Mouse (Mus musculus) C2C12 (cell line): ENCODE measurements around the gene Akna. TPM values are rescaled to one million over a fixed set of nuclear protein-coding genes. Genes with fewer than 3 reads are reported as not detected.
A peak's percentile ranks its signal among the peaks of the same experiment; 100 is the strongest.

ENCODE experiments used
- H3K27me3 ChIP-seq: one replicate; pipeline ENCODE4 v1.6.1; 2011; ENCODE audit not compliant: control insufficient read depth, insufficient read depth, insufficient read length
- H3K36me3 ChIP-seq: one replicate; pipeline ENCODE4 v1.6.1; 2011; ENCODE audit not compliant: control insufficient read depth, insufficient read depth
- H3K4me3 ChIP-seq: one replicate; pipeline ENCODE4 v1.5.1; 2011; ENCODE audit warnings: mild to moderate bottlenecking, control low read depth; ENCODE audit not compliant: poor library complexity, insufficient read depth, severe bottlenecking
- H3K79me2 ChIP-seq: one replicate; pipeline ENCODE4 v1.6.1; 2011; ENCODE audit not compliant: control insufficient read depth, insufficient read depth
- H3K79me3 ChIP-seq: one replicate; pipeline ENCODE4 v1.6.1; 2011; ENCODE audit warnings: low read depth, control low read depth
- H3ac ChIP-seq: one replicate; pipeline ENCODE3; 2011; ENCODE audit warnings: low read depth; ENCODE audit not compliant: control insufficient read depth, insufficient read length
- CEBPB ChIP-seq: IDR thresholded peaks from one replicate; pipeline ENCODE4 v1.6.1; 2011; ENCODE audit warnings: low read depth, mild to moderate bottlenecking, control low read depth, moderate library complexity
- CTCF ChIP-seq: IDR thresholded peaks from one replicate; pipeline ENCODE4 v1.5.1; 2011; ENCODE audit not compliant: control insufficient read depth, insufficient read depth, insufficient read length
- FOSL1 ChIP-seq: IDR thresholded peaks from one replicate; pipeline ENCODE4 v1.8.0; 2011; ENCODE audit warnings: mild to moderate bottlenecking, low read length; ENCODE audit not compliant: poor library complexity, insufficient read depth, severe bottlenecking
- MAX ChIP-seq: IDR thresholded peaks from one replicate; pipeline ENCODE4 v1.6.1; 2011; ENCODE audit warnings: mild to moderate bottlenecking, control low read depth
- MYOD1 ChIP-seq: IDR thresholded peaks from one replicate; pipeline ENCODE4 v1.6.1; 2011; ENCODE audit warnings: low read depth; ENCODE audit not compliant: control insufficient read depth, insufficient read length
- MYOG ChIP-seq: IDR thresholded peaks from one replicate; pipeline ENCODE4 v1.6.1; 2011; ENCODE audit not compliant: control insufficient read depth, insufficient read length; ENCODE audit errors: extremely low read depth
- USF1 ChIP-seq: IDR thresholded peaks from one replicate; pipeline ENCODE4 v1.6.1; 2011; ENCODE audit warnings: low read depth, mild to moderate bottlenecking, control low read depth, moderate library complexity
- polyA plus RNA-seq: library from polyadenylated mRNA; unstranded; fragments of >200 nt; fragmentation: generic; extraction: Trizol; gene quantifications from one replicate; pipeline ENCODE4 v1.2.1, GENCODE M21; 2012; ENCODE audit warnings: missing spikeins

The Akna gene
- polyA plus RNA-seq, 1 experiment = 1.3 TPM

DNA sequence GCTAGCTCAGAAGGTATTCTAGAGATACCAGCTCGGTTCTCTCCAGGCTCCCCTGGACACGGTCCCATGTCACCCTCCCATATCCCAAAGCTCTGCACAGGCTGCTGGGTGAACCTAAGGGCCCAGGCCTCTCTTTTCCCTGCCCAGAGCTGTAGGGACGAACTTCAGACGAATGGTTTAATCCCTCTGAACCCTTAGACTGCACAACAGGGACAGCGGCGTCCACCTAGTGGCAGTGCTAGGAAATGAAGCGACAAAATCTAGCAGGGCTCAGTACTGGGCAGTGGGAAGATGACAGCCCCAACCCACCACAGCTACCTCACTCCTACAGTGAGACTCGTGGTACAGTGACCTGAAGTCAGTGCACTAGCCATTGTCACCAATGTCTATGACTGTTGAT is 5.5 kb upstream of the Akna start:
- TF ChIP-seq USF1 = no peak
- TF ChIP-seq CEBPB = no peak
- TF ChIP-seq CTCF = peak; percentile 70
- TF ChIP-seq MYOG = no peak
- no peak for TF ChIP-seq MYOD1
- TF ChIP-seq MAX = no peak
- TF ChIP-seq FOSL1 = no peak
- Histone ChIP-seq H3ac (no peak overlapping the region), H3K79me2 (no peaks in the 10 kb centered on the region), H3K79me3 (no peaks in the 10 kb centered on the region), H3K27me3 (no peaks in the 10 kb centered on the region), H3K36me3 (no peaks in the 10 kb centered on the region), H3K4me3 (no peak overlapping the region)

DNA sequence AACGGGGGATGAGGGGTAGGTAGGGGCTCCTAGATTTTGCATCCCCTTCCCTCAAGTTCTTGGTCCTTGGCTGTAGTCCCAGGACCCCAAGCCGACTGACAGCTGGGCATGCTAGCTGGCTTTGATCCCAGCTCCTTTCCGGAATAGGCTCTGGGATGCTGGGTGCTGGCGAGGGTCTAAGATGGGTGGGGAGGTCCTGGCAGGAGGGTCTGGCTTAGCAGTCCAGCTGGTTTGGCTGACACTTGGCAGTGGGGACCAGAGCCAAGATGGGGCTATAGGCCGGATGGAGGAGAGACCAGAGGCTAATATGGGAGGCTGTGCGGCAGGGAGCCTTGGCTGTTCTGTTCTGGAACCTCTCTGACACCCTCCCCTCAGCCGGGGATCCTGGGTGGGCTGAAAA is 5.1 kb upstream of the Akna start:
- Histone ChIP-seq H3ac (no peak overlapping the region), H3K4me3 (no peak overlapping the region), H3K27me3 (no peaks in the 10 kb centered on the region), H3K79me3 (no peaks in the 10 kb centered on the region), H3K36me3 (no peaks in the 10 kb centered on the region), H3K79me2 (no peaks in the 10 kb centered on the region)
- no peak for TF ChIP-seq CEBPB

- no peaks in the 10 kb centered on the region for H3K27me3 ChIP-seq
- H3K36me3 ChIP-seq = no peaks in the 10 kb centered on the region
- H3K4me3 ChIP-seq = no peak overlapping the region
- TF ChIP-seq CTCF (no peak), CEBPB (no peak), MYOD1 (no peak), FOSL1 (no peak), MYOG (no peak), MAX (no peak), USF1 (no peak)
- H3K79me2 ChIP-seq = no peaks in the 10 kb centered on the region
- H3K79me3 ChIP-seq = no peaks in the 10 kb centered on the region
- H3ac ChIP-seq = no peak overlapping the region
Observed at GRCm38 (mm10) chr4:63405683-63406082, 2.5 kb upstream of the Akna start.

GRCm38 (mm10) chr4:63405051-63405450 is 1.9 kb upstream of the Akna start:
- Histone ChIP-seq H3K79me2 (no peaks in the 10 kb centered on the region), H3K4me3 (no peak overlapping the region), H3K79me3 (no peaks in the 10 kb centered on the region), H3K27me3 (no peaks in the 10 kb centered on the region), H3ac (no peak overlapping the region), H3K36me3 (no peaks in the 10 kb centered on the region)
- TF ChIP-seq CEBPB (no peak), MAX (no peak), FOSL1 (no peak), CTCF (no peak), USF1 (no peak), MYOG (no peak)

DNA sequence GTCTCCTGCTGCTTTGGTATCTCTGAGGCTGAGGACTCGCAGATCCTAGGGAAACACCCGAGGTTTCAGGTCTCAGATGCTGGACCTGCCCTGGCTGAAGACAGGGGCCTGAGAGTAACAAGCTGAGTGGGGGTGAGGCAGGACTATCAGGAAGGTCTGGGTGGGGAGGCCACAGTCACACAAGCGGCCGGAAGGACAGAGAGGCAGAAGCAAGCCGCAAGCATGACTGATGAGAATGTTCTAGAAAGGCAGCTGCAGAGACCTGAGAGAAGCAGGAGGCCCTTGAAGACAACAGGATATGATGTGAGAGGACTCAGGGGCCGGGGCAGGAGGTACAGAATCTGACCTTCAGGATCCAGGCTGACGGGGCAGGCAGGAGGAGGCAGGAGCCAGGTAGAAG is 1.1 kb upstream of the Akna start:
- TF ChIP-seq FOSL1 (no peak), USF1 (no peak), CEBPB (no peak), MAX (no peak), MYOG (no peak), MYOD1 (no peak), CTCF (no peak)
- no peaks in the 10 kb centered on the region for H3K27me3 ChIP-seq
- no peak overlapping the region for H3ac ChIP-seq
- no peaks in the 10 kb centered on the region for H3K79me3 ChIP-seq
- no peak overlapping the region for H3K4me3 ChIP-seq
- no peaks in the 10 kb centered on the region for H3K36me3 ChIP-seq
- no peaks in the 10 kb centered on the region for H3K79me2 ChIP-seq

- no peaks in the 10 kb centered on the region for H3K27me3 ChIP-seq
- no peak overlapping the region for H3K4me3 ChIP-seq
- no peak overlapping the region for H3ac ChIP-seq
- H3K36me3 ChIP-seq = no peaks in the 10 kb centered on the region
- H3K79me3 ChIP-seq = no peaks in the 10 kb centered on the region
- TF ChIP-seq MYOG = no peak
- no peak for TF ChIP-seq MYOD1
- no peak for TF ChIP-seq FOSL1
- TF ChIP-seq CTCF = no peak
- no peak for TF ChIP-seq MAX
- no peak for TF ChIP-seq CEBPB
- TF ChIP-seq USF1 = no peak
- H3K79me2 ChIP-seq = no peaks in the 10 kb centered on the region
Observed at GRCm38 (mm10) chr4:63402558-63402957, 596 bp downstream of the Akna start.
